Mouse (Mus musculus): ENCODE results near the gene Atp4b. TPM values are rescaled to one million over a fixed set of nuclear protein-coding genes. Genes with fewer than 3 reads are reported as not detected.
"Not testable (repeated sequence)": the region's sequence is repeated elsewhere in the genome, so short reads cannot be mapped to it uniquely, and the experiment has no call there.

The Atp4b gene
- total RNA-seq, 2 experiments from 2014 or later: not detected

DNA sequence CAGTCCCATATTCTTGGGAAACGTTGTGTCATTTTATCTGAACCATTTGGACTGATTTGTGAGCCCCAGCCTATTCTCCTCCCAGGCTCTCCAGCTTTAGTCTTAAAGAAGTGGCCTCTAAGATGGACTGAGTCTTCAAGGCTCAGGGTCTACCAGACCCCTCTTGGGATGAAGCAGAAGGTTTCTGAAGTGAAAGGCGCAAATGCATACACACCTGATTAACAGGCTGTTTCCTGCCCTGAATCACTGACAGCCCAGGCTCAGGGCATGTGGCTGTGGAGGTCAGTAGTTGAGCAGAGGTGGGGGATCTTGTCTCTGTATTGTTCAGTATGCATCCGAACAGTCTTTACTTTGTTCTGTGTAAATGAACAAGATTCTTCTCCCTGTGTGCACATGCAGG, 58.9 kb downstream of the Atp4b start:
- intact Hi-C loops (cut with DNase I): no loop called here
- no peak for DNase-seq (ENCODE audit: low spot score)

GRCm38 (mm10) chr8:13337245-13337644, 59.4 kb downstream of the Atp4b start:
- intact Hi-C loops (cut with DNase I): not testable (repeated sequence)

More at GRCm38 (mm10) chr8:13337245-13337644, 59.4 kb downstream of the Atp4b start:
- not testable (repeated sequence) for DNase-seq (ENCODE audit: low spot score)

Other genes starting within 250 kb of the Atp4b start
- 100 to 1,000 TPM; 374 to 387 TPM for gene Lamp1, start 237.7 kb downstream of the Atp4b start, total RNA-seq (2021)
- 1 to 10 TPM; 4.1 to 5.2 TPM for gene Grtp1, start 196.2 kb downstream of the Atp4b start, total RNA-seq (2021)
- 100 to 1,000 TPM; 515 to 520 TPM for gene Adprhl1, start 142.7 kb downstream of the Atp4b start, total RNA-seq (2021)
- gene Dcun1d2, start 108.7 kb downstream of the Atp4b start, total RNA-seq (2021): 10 to 100 TPM; 57.3 to 57.4 TPM
- gene Tmco3, start 108.6 kb downstream of the Atp4b start, total RNA-seq (2021): 10 to 100 TPM; 25.3 to 29.8 TPM
- gene Tfdp1, start 58.1 kb downstream of the Atp4b start, total RNA-seq (2021): 10 to 100 TPM; 37.2 to 40.7 TPM
- under 1 TPM; 0.03 TPM for gene Grk1, start 8.3 kb upstream of the Atp4b start, total RNA-seq (2021)
- 1 to 10 TPM; 7.3 to 9.3 TPM for gene Tmem255b, start 38.4 kb upstream of the Atp4b start, total RNA-seq (2021)
- 100 to 1,000 TPM; 123 to 126 TPM for gene Gas6, start 97.7 kb upstream of the Atp4b start, total RNA-seq (2021)
- gene 1700029H14Rik, start 165.6 kb upstream of the Atp4b start, total RNA-seq (2021): not detected

Data from heart, postnatal 25 days (tissue).